Mouse (Mus musculus): ENCODE measurements around the gene Mpzl1. TPM values are rescaled to one million over a fixed set of nuclear protein-coding genes. Genes with fewer than 3 reads are reported as not detected.

The Mpzl1 gene
- polyA plus RNA-seq, 1 experiment, result 43.7 TPM

- Histone ChIP-seq H3K27ac (ENCODE audit: insufficient read depth, low read length) (no peak overlapping the region), H3K4me1 (ENCODE audit: control insufficient read depth, insufficient read depth, low read length) (peaks cover 3% of the 10 kb centered on the region; the same call in 1 of the 2 replicates), H3K4me3 (ENCODE audit: insufficient read depth, low read length) (no peak overlapping the region)
- TF ChIP-seq POLR2A (IDR thresholded peaks at IDR 0.05; ENCODE audit: extremely low read depth, insufficient read depth, low read length), result no peak
- no peak for TF ChIP-seq CTCF (IDR thresholded peaks at IDR 0.05; ENCODE audit: extremely low read depth, insufficient read depth, low read length)
These were observed 25.4 kb downstream of the Mpzl1 start for GRCm38 (mm10) chr1:165608904-165609303.

DNA sequence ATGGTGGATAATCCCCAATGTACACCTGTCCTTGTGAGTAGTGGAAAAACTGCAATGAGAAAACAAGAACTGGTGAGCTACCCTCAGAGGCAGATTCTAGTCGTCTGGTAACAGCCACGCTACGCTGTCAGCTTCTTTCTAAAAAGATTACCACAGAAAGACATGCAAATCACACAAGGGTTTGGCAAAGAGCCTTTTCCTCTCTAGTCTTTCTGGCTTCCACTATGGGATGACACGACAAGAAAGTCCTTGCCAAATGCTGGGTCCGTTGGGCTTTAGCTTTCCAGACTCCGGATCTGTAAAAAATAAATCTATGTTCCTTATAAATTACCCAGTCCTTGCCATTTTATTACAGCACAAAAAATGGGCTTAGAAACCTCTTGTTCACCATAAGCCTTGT lies 28.6 kb downstream of the Mpzl1 start:
- Histone ChIP-seq H3K4me3 (ENCODE audit: insufficient read depth, low read length) (no peak overlapping the region), H3K27ac (ENCODE audit: insufficient read depth, low read length) (no peak overlapping the region), H3K4me1 (ENCODE audit: control insufficient read depth, insufficient read depth, low read length) (peaks cover 3% of the 10 kb centered on the region; the same call in 1 of the 2 replicates)
- TF ChIP-seq CTCF (IDR thresholded peaks at IDR 0.05; ENCODE audit: extremely low read depth, insufficient read depth, low read length), result no peak
- no peak for TF ChIP-seq POLR2A (IDR thresholded peaks at IDR 0.05; ENCODE audit: extremely low read depth, insufficient read depth, low read length)

DNA sequence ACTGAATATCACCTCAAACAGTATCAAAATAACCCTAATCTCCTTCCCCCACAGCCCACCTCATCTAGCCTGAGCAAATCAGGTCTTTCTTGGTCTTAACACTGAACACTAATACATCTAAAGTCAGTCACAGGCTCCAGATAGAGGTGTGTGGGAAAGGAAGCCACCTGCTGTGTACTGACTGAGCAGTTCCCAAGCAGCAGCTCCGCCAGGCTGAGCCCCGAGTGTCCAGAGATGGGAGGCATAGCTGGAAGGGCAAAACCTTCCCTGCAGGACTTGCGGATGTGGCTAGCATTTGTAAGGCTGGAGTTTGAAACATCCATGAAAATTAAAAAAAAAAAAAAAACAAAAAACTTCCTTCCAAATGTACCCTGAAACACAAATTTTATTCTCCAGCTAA lies 29.2 kb downstream of the Mpzl1 start:
- TF ChIP-seq POLR2A (IDR thresholded peaks at IDR 0.05; ENCODE audit: extremely low read depth, insufficient read depth, low read length), result no peak
- TF ChIP-seq CTCF (IDR thresholded peaks at IDR 0.05; ENCODE audit: extremely low read depth, insufficient read depth, low read length), result no peak
- H3K27ac ChIP-seq (ENCODE audit: insufficient read depth, low read length), result no peak overlapping the region
- H3K4me1 ChIP-seq (ENCODE audit: control insufficient read depth, insufficient read depth, low read length), result 0 out of 2 replicates have a peak, but pooled peaks cover 1% of the 10 kb centered on the region
- H3K4me3 ChIP-seq (ENCODE audit: insufficient read depth, low read length), result no peak overlapping the region

DNA sequence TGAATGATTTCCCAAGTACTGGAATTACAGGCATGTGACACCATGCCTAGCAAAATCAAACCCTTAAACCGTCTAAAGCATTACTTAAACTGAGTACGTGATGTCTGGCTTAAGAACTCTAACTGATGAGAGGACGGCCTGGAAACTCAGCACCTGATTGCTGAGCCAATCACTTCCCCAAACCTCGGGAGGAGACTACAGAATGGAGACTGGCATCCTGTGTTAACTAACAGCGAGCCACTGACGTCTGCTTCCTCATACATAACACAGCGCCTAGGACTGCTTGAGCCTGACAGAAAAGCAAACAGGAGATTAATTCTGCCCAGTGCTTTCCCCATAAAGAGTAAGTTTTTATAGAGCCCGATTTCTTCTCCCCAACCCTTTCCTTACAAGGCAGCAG lies 30.1 kb downstream of the Mpzl1 start:
- H3K27ac ChIP-seq (ENCODE audit: insufficient read depth, low read length), result no peak overlapping the region
- H3K4me3 ChIP-seq (ENCODE audit: insufficient read depth, low read length), result no peak overlapping the region
- TF ChIP-seq POLR2A (IDR thresholded peaks at IDR 0.05; ENCODE audit: extremely low read depth, insufficient read depth, low read length) (no peak), CTCF (IDR thresholded peaks at IDR 0.05; ENCODE audit: extremely low read depth, insufficient read depth, low read length) (no peak)
- 0 out of 2 replicates have a peak, but pooled peaks cover 1% of the 10 kb centered on the region for H3K4me1 ChIP-seq (ENCODE audit: control insufficient read depth, insufficient read depth, low read length)

DNA sequence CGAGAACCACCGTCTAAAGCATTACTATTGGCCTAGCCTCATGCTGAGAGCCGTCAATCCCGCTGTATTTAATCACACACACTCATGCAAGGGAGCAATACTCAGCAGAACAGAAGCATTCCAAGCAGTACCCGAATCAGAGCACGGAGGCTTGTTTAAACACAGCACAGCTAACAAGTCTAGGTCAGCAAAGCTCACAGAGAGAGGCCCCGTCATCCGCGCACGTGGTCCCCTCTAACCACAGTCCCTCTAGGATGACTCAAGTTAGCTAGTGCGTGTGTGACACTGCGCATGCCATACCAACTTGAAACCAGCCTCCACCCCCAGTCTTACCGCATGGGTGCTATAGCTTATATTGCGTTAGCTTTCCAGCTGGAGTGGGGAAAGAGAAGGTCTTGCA lies 31.1 kb downstream of the Mpzl1 start:
- no peak overlapping the region for H3K27ac ChIP-seq (ENCODE audit: insufficient read depth, low read length)
- no peak for TF ChIP-seq CTCF (IDR thresholded peaks at IDR 0.05; ENCODE audit: extremely low read depth, insufficient read depth, low read length)
- TF ChIP-seq POLR2A (IDR thresholded peaks at IDR 0.05; ENCODE audit: extremely low read depth, insufficient read depth, low read length), result no peak
- 0 out of 2 replicates have a peak, but pooled peaks cover 1% of the 10 kb centered on the region for H3K4me1 ChIP-seq (ENCODE audit: control insufficient read depth, insufficient read depth, low read length)
- no peak overlapping the region for H3K4me3 ChIP-seq (ENCODE audit: insufficient read depth, low read length)

DNA sequence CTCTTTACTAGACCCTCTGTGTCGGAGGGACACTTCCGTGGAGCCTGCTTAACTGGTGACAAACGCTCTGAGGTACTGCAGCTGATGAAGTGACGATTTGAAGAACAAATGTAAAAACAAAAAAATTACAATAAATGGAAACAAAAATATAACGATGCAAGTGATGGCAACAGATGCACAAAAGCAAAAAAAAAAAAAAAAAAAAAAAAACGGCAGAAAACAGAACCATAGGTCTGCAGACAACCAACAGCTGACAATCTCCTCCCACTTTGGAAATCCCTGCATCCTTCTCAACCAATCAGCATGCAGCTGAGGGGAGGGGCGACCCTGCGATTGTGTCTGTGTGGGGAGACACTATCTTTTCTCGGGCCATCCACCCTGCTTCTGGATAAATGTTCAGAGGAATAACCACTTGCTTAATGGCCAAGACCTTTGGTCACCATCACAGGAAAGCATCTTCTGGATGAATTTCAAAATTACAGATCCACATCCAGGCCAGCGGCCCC lies 32.5 kb downstream of the Mpzl1 start:
- H3K27ac ChIP-seq (ENCODE audit: insufficient read depth, low read length), result no peak overlapping the region
- no peak overlapping the region for H3K4me3 ChIP-seq (ENCODE audit: insufficient read depth, low read length)
- H3K4me1 ChIP-seq (ENCODE audit: control insufficient read depth, insufficient read depth, low read length), result 0 out of 2 replicates have a peak, but pooled peaks cover 1% of the 10 kb centered on the region
- no peak for TF ChIP-seq CTCF (IDR thresholded peaks at IDR 0.05; ENCODE audit: extremely low read depth, insufficient read depth, low read length)
- no peak for TF ChIP-seq POLR2A (IDR thresholded peaks at IDR 0.05; ENCODE audit: extremely low read depth, insufficient read depth, low read length)

- TF ChIP-seq CTCF (IDR thresholded peaks at IDR 0.05; ENCODE audit: extremely low read depth, insufficient read depth, low read length) (no peak), POLR2A (IDR thresholded peaks at IDR 0.05; ENCODE audit: extremely low read depth, insufficient read depth, low read length) (no peak)
- Histone ChIP-seq H3K4me3 (ENCODE audit: insufficient read depth, low read length) (no peak overlapping the region), H3K4me1 (ENCODE audit: control insufficient read depth, insufficient read depth, low read length) (no peaks in the 10 kb centered on the region), H3K27ac (ENCODE audit: insufficient read depth, low read length) (no peak overlapping the region)
These were observed 39.5 kb downstream of the Mpzl1 start for GRCm38 (mm10) chr1:165594699-165595421.

GRCm38 (mm10) chr1:165592295-165593082 lies 41.8 kb downstream of the Mpzl1 start:
- no peak for TF ChIP-seq POLR2A (IDR thresholded peaks at IDR 0.05; ENCODE audit: extremely low read depth, insufficient read depth, low read length)
- no peak for TF ChIP-seq CTCF (IDR thresholded peaks at IDR 0.05; ENCODE audit: extremely low read depth, insufficient read depth, low read length)
- H3K4me1 ChIP-seq (ENCODE audit: control insufficient read depth, insufficient read depth, low read length), result no peaks in the 10 kb centered on the region
- H3K27ac ChIP-seq (ENCODE audit: insufficient read depth, low read length), result no peak overlapping the region
- no peak overlapping the region for H3K4me3 ChIP-seq (ENCODE audit: insufficient read depth, low read length)

DNA sequence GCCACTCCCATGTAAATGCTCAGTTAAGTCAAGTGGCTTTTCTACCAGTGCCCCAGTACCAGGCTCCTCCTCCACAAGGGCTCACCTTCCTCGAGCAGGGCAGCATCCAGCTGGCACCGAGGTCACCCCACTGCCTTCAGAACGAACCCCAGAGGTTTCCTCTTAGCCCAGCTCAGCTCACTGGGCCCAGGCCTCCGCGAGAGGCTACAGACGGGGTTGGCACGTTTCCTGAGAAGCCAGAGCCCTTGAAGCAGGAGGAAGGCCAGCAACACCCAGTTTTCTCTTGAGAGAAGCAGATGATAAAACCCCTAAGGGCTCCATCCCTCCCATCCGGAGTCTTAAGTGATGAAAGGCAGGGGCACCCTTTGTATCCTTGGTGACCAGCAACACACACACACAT lies 43.6 kb downstream of the Mpzl1 start:
- TF ChIP-seq POLR2A (IDR thresholded peaks at IDR 0.05; ENCODE audit: extremely low read depth, insufficient read depth, low read length) (no peak), CTCF (IDR thresholded peaks at IDR 0.05; ENCODE audit: extremely low read depth, insufficient read depth, low read length) (no peak)
- Histone ChIP-seq H3K27ac (ENCODE audit: insufficient read depth, low read length) (no peak overlapping the region), H3K4me1 (ENCODE audit: control insufficient read depth, insufficient read depth, low read length) (no peaks in the 10 kb centered on the region), H3K4me3 (ENCODE audit: insufficient read depth, low read length) (no peak overlapping the region)
